Mouse (Mus musculus) midbrain, embryonic 15.5 days (tissue): Measurements from ENCODE around the gene Tanc2. TPM values are rescaled to one million over a fixed set of nuclear protein-coding genes. Genes with fewer than 3 reads are reported as not detected.

Experiments
- ATAC-seq: fragments of 200-750 bp; cut with Nextera tagmentation; replicated peaks from 2 replicates; pipeline ENCODE4 v1.8.0; 2017; ENCODE audit warnings: moderate TSS enrichment
- H3K27ac ChIP-seq: fragments of 300-500 bp; sonication (generic); 2 replicates; pipeline ENCODE4 v1.5.1; 2015; ENCODE audit warnings: mild to moderate bottlenecking, inconsistent platforms
- H3K27me3 ChIP-seq: fragments of 300-500 bp; sonication (generic); replicated peaks from 2 replicates; pipeline ENCODE4 v1.6.1; 2015; ENCODE audit warnings: inconsistent platforms
- H3K36me3 ChIP-seq: fragments of 300-500 bp; sonication (generic); replicated peaks from 2 replicates; pipeline ENCODE4 v1.6.1; 2015; ENCODE audit warnings: inconsistent platforms
- H3K4me1 ChIP-seq: fragments of 300-500 bp; sonication (generic); 2 replicates; pipeline ENCODE4 v1.6.1; 2015; ENCODE audit warnings: inconsistent platforms
- H3K4me2 ChIP-seq: fragments of 300-500 bp; sonication (generic); 2 replicates; pipeline ENCODE4 v1.6.1; 2015; ENCODE audit warnings: inconsistent platforms, mild to moderate bottlenecking, moderate library complexity
- H3K4me3 ChIP-seq: fragments of 300-500 bp; sonication (generic); 2 replicates; pipeline ENCODE4 v1.5.1; 2015; ENCODE audit warnings: mild to moderate bottlenecking, inconsistent platforms
- H3K9ac ChIP-seq: fragments of 300-500 bp; sonication (generic); 2 replicates; pipeline ENCODE4 v1.6.1; 2015; ENCODE audit warnings: mild to moderate bottlenecking, inconsistent platforms
- H3K9me3 ChIP-seq: fragments of 300-500 bp; sonication (generic); 2 replicates; pipeline ENCODE4 v1.6.1; 2016; ENCODE audit warnings: inconsistent platforms
- WGBS: fragments of 180-500 bp; shearing (Covaris S2); methylation state at CpG from one replicate; pipeline ENCODE4 v1.1.7; 2015; ENCODE audit warnings: mixed read lengths; 5-methylcytosine and 5-hydroxymethylcytosine counted together
- polyA plus RNA-seq: library from polyadenylated mRNA; unstranded; fragments of >200 nt; fragmentation: Nextera tagmentation; extraction: Ambion mirVana; gene quantifications from 2 replicates; pipeline ENCODE4 v1.2.1, GENCODE M21; 2015

The Tanc2 gene
- polyA plus RNA-seq, 1 experiment from 2014 or later: 52.8 TPM

GRCm38 (mm10) chr11:105667879-105668278, 78.1 kb downstream of the Tanc2 start:
- Histone ChIP-seq H3K4me1 (no peaks in the 10 kb centered on the region), H3K9ac (no peak overlapping the region), H3K36me3 (no peaks in the 10 kb centered on the region), H3K4me3 (no peak overlapping the region), H3K27me3 (no peaks in the 10 kb centered on the region), H3K4me2 (no peak overlapping the region), H3K27ac (no peak overlapping the region), H3K9me3 (no peaks in the 10 kb centered on the region)
- no peak for ATAC-seq
- WGBS: 86% methylated on average over 1 of the region's 1 CpGs

- Histone ChIP-seq H3K4me2 (no peak overlapping the region), H3K36me3 (no peaks in the 10 kb centered on the region), H3K4me1 (no peaks in the 10 kb centered on the region), H3K4me3 (no peak overlapping the region), H3K9ac (no peak overlapping the region), H3K27me3 (no peaks in the 10 kb centered on the region), H3K27ac (no peak overlapping the region), H3K9me3 (no peaks in the 10 kb centered on the region)
- 88% methylated on average over 1 of the region's 1 CpGs for WGBS
- ATAC-seq: no peak
These were observed 89.2 kb downstream of the Tanc2 start for GRCm38 (mm10) chr11:105678996-105679395.

GRCm38 (mm10) chr11:105684747-105685146, 95.0 kb downstream of the Tanc2 start:
- no peak overlapping the region for H3K4me3 ChIP-seq
- no peaks in the 10 kb centered on the region for H3K27me3 ChIP-seq
- H3K36me3 ChIP-seq: no peaks in the 10 kb centered on the region
- no peaks in the 10 kb centered on the region for H3K9me3 ChIP-seq
- ATAC-seq: no peak
- H3K9ac ChIP-seq: no peak overlapping the region
- no peaks in the 10 kb centered on the region for H3K4me1 ChIP-seq
- no peak overlapping the region for H3K27ac ChIP-seq
- no peak overlapping the region for H3K4me2 ChIP-seq

- H3K27me3 ChIP-seq: no peaks in the 10 kb centered on the region
- H3K4me3 ChIP-seq: no peak overlapping the region
- H3K4me2 ChIP-seq: no peak overlapping the region
- no peak overlapping the region for H3K9ac ChIP-seq
- H3K4me1 ChIP-seq: no peaks in the 10 kb centered on the region
- no peaks in the 10 kb centered on the region for H3K9me3 ChIP-seq
- H3K36me3 ChIP-seq: no peaks in the 10 kb centered on the region
- 67% methylated on average over 3 of the region's 3 CpGs for WGBS
- no peak for ATAC-seq
- H3K27ac ChIP-seq: no peak overlapping the region
These were observed 110.7 kb downstream of the Tanc2 start for GRCm38 (mm10) chr11:105700528-105700927.

GRCm38 (mm10) chr11:105719660-105720059, 129.9 kb downstream of the Tanc2 start:
- no peaks in the 10 kb centered on the region for H3K27me3 ChIP-seq
- 77% methylated on average over 1 of the region's 1 CpGs for WGBS
- H3K9me3 ChIP-seq: no peaks in the 10 kb centered on the region
- no peak overlapping the region for H3K4me3 ChIP-seq
- ATAC-seq: no peak
- H3K4me2 ChIP-seq: no peak overlapping the region
- H3K9ac ChIP-seq: no peak overlapping the region
- H3K27ac ChIP-seq: no peak overlapping the region
- no peaks in the 10 kb centered on the region for H3K36me3 ChIP-seq
- no peaks in the 10 kb centered on the region for H3K4me1 ChIP-seq

- ATAC-seq: peak; percentile 94
These were observed 141.8 kb downstream of the Tanc2 start for GRCm38 (mm10) chr11:105731541-105731940.

GRCm38 (mm10) chr11:105731989-105732531, 142.3 kb downstream of the Tanc2 start:
- Histone ChIP-seq H3K9ac (no peak overlapping the region), H3K27ac (peak overlapping the region; percentile 73), H3K4me2 (peak overlapping the region; percentile 47), H3K27me3 (no peaks in the 10 kb centered on the region), H3K4me3 (peak overlapping the region; percentile 23), H3K9me3 (no peaks in the 10 kb centered on the region), H3K4me1 (peaks cover 16% of the 10 kb centered on the region), H3K36me3 (no peaks in the 10 kb centered on the region)
- 35% methylated on average over 4 of the region's 4 CpGs for WGBS
- peak; percentile 71 for ATAC-seq

More at GRCm38 (mm10) chr11:105731541-105731940, 141.8 kb downstream of the Tanc2 start:
- H3K9me3 ChIP-seq: no peaks in the 10 kb centered on the region
- no peak overlapping the region for H3K9ac ChIP-seq
- no peaks in the 10 kb centered on the region for H3K36me3 ChIP-seq
- WGBS: 26% methylated on average over 6 of the region's 6 CpGs
- peak overlapping the region; percentile 73 for H3K27ac ChIP-seq
- H3K4me3 ChIP-seq: peak overlapping the region; percentile 23
- peak overlapping the region; percentile 47 for H3K4me2 ChIP-seq
- H3K27me3 ChIP-seq: no peaks in the 10 kb centered on the region
- H3K4me1 ChIP-seq: peaks cover 16% of the 10 kb centered on the region

- no peak overlapping the region for H3K4me3 ChIP-seq
- no peak overlapping the region for H3K9ac ChIP-seq
- no peak overlapping the region for H3K27ac ChIP-seq
- H3K9me3 ChIP-seq: no peaks in the 10 kb centered on the region
- H3K27me3 ChIP-seq: no peaks in the 10 kb centered on the region
- no peaks in the 10 kb centered on the region for H3K4me1 ChIP-seq
- H3K4me2 ChIP-seq: no peak overlapping the region
- 51% methylated on average over 1 of the region's 1 CpGs for WGBS
- no peaks in the 10 kb centered on the region for H3K36me3 ChIP-seq
- ATAC-seq: no peak
These were observed 153.4 kb downstream of the Tanc2 start for GRCm38 (mm10) chr11:105743171-105743570.

GRCm38 (mm10) chr11:105749297-105750071, 159.7 kb downstream of the Tanc2 start:
- H3K27ac ChIP-seq: peak overlapping the region; percentile 36; the same call in 1 of the 2 replicates
- no peaks in the 10 kb centered on the region for H3K27me3 ChIP-seq
- no peak overlapping the region for H3K9ac ChIP-seq
- no peaks in the 10 kb centered on the region for H3K9me3 ChIP-seq
- H3K4me1 ChIP-seq: peaks cover 8% of the 10 kb centered on the region
- H3K4me2 ChIP-seq: no peak overlapping the region
- H3K36me3 ChIP-seq: no peaks in the 10 kb centered on the region
- no peak overlapping the region for H3K4me3 ChIP-seq
- 0 out of 2 replicates have a peak, but pooled peaks have one; percentile 33 for ATAC-seq
- 39% methylated on average over 2 of the region's 2 CpGs for WGBS

GRCm38 (mm10) chr11:105758561-105759203, 168.9 kb downstream of the Tanc2 start:
- WGBS: 17% methylated on average over 7 of the region's 7 CpGs
- no peak for ATAC-seq
- H3K4me1 ChIP-seq: peaks cover 5% of the 10 kb centered on the region
- no peaks in the 10 kb centered on the region for H3K27me3 ChIP-seq
- H3K9me3 ChIP-seq: no peaks in the 10 kb centered on the region
- H3K4me2 ChIP-seq: no peak overlapping the region
- H3K9ac ChIP-seq: no peak overlapping the region
- no peaks in the 10 kb centered on the region for H3K36me3 ChIP-seq
- no peak overlapping the region for H3K4me3 ChIP-seq
- H3K27ac ChIP-seq: no peak overlapping the region

GRCm38 (mm10) chr11:105759413-105759812, 169.6 kb downstream of the Tanc2 start:
- Histone ChIP-seq H3K36me3 (no peaks in the 10 kb centered on the region), H3K27ac (no peak overlapping the region), H3K9ac (no peak overlapping the region), H3K4me3 (no peak overlapping the region), H3K9me3 (no peaks in the 10 kb centered on the region), H3K27me3 (no peaks in the 10 kb centered on the region), H3K4me2 (no peak overlapping the region), H3K4me1 (peaks cover 5% of the 10 kb centered on the region)
- no peak for ATAC-seq
- WGBS: 10% methylated on average over 2 of the region's 2 CpGs

- H3K9ac ChIP-seq: no peak overlapping the region
- ATAC-seq: no peak
- H3K27ac ChIP-seq: no peak overlapping the region
These were observed 170.6 kb downstream of the Tanc2 start for GRCm38 (mm10) chr11:105760346-105760745.

More at GRCm38 (mm10) chr11:105760346-105760745, 170.6 kb downstream of the Tanc2 start:
- Histone ChIP-seq H3K4me1 (peaks cover 5% of the 10 kb centered on the region), H3K4me2 (no peak overlapping the region), H3K27me3 (no peaks in the 10 kb centered on the region), H3K4me3 (no peak overlapping the region), H3K9me3 (no peaks in the 10 kb centered on the region), H3K36me3 (no peaks in the 10 kb centered on the region)
- 23% methylated on average over 4 of the region's 4 CpGs for WGBS
